Mouse (Mus musculus) thymus, postnatal 14 days (tissue): ENCODE data around the gene Fam69a.

Source experiments
- DNase-seq: peaks from one replicate; pipeline ENCODE4 v3.0.0; 2021

Gene Fam69a

DNA sequence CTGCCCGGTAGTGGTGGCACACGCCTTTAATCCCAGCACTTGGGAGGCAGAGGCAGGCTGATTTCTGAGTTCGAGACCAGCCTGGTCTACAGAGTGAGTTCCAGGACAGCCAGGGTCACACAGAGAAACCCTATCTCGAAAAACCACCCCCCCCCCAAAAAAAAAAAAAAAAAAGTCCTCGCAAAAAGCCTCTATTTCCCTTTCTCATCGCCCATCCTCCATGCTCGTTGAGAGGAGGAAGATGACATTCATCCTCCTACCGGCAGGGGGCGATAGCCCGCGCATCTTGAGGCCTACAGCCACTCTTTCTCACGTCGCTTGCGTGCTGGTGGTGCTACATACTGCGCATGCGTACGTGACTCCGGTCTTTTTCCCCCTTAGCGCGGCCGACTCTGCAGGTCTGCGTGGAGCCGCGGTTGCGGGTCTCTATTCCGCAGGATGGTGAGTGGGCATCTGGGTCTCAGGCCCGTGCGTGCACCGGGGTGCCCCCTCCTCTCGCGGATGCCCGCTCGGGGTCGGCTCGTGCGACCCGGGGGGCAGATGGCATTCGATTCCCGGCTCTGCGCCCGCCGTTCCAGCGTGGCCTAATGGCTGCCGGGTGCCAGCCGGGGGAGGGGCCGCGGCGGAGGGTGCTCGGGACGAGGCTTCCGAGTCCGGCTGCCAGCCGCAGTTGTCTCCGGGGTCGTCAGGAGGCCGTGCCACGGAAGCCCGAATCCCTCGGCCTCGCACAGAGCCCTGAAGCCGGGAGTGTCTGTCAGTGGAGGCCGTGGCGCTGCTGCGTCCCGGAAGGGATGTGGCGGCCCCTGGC, 86.5 kb downstream of the Fam69a start, which contains the start of gene Rpl5:
Rpl5 (plus strand) TSS at position 297 of the 808 bp plus-strand sequence.
- peak; percentile 97 for DNase-seq

GRCm38 (mm10) chr5:107896265-107896664, 90.6 kb downstream of the Fam69a start:
- no peak for DNase-seq

DNA sequence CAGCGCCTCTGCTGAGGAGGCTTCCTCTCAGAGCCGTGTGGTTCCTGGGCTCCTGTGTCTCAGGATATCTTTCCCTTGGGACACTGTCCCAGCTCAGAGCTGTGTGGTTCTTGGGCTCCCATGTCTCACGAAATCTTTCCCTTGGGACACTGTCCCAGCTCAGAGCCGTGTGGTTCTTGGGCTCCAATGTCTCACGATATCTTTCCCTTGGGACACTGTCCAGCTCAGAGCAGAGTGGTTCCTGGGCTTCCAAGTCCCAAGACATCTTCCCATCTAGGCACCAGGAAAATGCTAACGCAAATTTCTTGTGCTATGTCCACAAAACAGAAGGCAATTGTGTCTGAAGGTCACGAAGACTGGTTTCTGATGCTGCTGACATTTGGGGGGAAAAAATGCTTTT, 92.2 kb downstream of the Fam69a start:
- DNase-seq = no peak

DNA sequence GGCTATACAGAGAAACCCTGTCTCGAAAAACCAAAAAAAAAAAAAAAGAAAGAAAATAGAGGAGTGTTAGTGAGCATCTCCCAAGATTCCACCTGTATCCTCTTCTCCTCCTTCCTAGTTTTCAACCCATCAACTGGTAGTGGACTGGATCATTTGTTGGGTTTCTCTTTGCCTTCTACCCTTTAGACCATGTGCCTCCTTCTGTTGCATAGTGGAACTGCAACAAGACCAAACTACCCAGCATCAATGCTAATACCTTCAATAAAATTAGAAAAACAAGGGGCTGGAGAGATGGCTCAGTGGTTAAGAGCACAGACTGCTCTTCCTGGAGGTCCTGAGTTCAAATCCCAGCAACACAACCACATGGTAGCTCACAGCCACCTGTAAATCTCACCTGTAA, 95.4 kb downstream of the Fam69a start:
- peak; percentile 30 for DNase-seq

- no peak for DNase-seq
These were observed 96.6 kb downstream of the Fam69a start for GRCm38 (mm10) chr5:107889994-107890888.

DNA sequence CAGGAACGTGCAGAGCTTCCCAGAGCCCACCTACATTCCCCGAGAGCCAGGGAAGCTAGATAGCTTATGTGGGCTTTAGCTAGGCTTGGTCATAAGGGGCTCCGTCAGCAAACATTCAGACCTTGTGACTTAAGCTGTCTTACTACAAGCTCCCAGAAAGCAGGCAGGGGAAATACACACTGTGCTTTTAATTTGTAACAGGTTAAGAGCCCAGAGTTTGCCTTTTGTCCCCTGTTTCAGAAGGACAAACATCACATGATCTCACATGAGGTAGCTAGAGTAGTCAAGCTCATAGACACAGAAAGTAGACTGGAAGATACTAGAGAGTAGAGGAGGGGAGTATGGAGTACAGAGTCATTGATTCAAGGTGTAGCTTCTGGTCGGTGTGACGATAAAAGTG, 106.2 kb downstream of the Fam69a start:
- DNase-seq = no peak

DNA sequence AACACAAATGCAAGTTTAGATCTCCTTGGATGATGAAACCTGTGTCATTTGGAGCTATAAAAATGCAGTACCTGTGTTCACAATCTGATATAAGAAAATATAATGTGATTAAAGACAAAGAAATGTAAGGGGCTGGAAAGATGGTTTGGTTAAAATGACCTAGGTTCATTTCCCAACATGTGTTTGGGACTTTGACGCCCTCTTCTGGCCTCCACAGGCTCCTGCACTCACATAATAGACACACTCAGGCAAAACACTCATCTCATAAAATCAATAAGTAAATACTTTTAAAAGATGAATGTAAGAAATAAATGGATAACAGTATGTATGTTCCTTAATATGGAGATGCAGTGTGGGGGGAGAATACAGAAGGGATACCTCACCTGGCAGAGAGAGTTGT, 109.8 kb downstream of the Fam69a start:
- no peak for DNase-seq

- DNase-seq = no peak
These were observed 111.6 kb downstream of the Fam69a start for GRCm38 (mm10) chr5:107875261-107875611.

GRCm38 (mm10) chr5:107874561-107875260, 112.2 kb downstream of the Fam69a start, which contains the start of gene Evi5:
Gene Evi5, minus strand, starts transcription at chr5:107875107.
- no peak for DNase-seq

DNA sequence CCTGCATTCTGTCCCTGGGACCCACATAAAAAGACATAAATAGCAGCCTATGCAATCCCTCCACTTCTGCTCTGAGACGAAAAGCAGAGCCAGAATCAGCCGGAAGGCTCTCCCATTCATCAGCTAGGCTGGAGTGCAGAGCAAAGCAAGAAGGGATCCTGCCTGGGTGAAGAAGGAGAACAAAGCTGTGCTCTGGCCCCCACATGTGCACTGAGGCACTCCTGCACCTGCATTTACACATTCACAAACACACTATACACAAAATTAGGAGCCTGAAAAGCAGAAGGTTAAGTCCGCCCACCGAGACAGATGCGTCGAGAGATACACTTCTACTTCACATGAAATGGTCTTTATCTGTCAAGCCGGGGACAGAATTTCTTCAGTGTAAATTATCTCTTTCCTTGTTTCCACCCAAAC, 113.0 kb downstream of the Fam69a start:
- no peak for DNase-seq

GRCm38 (mm10) chr5:107873330-107873729, 113.6 kb downstream of the Fam69a start:
- DNase-seq = no peak

DNA sequence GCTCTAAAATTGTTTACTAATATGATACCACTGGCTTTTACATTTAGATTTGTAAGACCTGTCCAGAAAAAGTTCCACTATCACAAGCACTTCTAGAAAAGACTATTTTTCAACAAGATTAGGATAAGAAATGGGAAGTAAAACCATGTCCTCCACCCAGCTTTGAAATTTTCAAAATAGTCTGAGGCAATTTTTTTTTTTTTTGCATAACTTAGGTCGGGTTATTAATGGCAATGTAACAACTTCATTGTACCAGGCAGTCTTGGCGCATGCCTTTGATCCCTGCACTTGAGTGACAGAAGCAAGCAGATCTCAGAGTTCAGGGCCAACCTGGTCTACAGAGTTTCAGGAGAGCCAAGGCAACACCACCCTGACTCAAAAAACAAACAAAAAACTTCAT, 117.2 kb downstream of the Fam69a start:
- DNase-seq = no peak

DNA sequence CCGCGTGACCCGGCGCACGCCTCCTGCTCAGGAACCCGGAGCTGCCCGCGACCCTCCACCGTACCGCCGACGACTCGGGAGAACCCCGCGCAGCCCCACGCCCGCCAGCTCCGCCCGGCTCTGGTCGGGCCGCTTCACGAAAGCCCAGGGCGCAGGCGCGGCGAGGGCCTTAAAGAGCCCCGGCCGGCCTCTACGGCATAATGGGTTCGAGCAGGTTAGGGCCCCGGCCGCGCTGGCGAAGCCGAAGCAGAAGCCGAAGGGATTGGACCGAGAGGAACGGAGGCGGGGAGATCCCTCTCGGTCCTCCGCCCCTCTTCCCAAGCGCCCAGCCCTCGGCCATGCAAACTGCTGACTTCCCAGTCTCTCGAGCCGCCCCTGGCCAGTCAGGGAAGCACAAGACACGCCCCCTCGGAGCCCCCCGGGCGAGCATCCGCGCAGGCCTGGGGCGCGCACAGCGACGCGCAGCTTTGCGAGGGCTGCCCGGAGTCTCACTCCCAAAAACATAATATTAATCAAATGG, 117.9 kb downstream of the Fam69a start:
- DNase-seq = peak; percentile 69

DNA sequence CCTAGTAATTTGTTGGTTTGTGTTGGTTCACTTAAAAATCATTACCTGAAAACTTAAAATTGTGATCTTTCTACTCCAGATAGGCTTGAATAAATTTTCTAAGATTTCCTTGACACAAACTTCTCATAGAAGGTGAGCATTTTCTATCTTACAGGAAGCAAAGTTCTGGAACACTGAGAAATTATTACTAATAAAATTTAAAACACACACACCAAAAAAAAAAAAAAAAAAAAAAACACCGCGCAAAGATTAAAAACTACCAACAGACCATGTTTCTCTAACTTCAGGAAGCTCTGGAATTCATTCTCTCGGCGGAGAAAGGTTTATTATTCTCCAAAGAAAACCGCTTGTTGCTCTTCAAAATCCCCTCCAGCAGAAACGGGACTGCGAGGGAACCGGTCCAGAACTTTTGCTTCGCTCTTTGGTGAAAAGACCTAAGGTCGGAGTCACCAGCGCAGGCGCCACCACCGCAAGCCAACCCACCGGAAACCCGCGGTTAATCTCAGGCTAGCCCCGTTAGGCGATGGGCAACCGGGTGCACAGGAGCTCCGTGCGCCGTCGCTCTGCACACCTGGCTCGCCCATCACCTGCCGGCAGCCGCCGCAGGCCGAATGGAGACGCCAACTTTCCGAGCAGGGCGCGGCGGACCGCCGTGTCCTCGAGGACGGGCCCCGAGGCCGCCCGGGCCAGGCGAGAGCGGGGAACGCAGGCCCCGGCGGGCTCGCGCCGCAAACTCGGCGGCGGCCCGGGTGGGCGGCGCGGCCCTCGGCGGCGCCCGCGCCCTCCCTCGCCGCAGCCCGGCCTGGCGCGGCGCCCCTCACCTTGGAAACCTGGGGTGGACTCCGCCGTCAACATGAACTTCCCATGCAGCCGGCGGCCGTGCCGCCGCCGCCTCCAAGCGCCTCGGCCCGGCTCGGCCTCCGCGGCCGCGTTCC, 118.6 kb downstream of the Fam69a start:
- peak; percentile 63 for DNase-seq

- no peak for DNase-seq
These were observed 120.5 kb downstream of the Fam69a start for GRCm38 (mm10) chr5:107866127-107867126.

DNA sequence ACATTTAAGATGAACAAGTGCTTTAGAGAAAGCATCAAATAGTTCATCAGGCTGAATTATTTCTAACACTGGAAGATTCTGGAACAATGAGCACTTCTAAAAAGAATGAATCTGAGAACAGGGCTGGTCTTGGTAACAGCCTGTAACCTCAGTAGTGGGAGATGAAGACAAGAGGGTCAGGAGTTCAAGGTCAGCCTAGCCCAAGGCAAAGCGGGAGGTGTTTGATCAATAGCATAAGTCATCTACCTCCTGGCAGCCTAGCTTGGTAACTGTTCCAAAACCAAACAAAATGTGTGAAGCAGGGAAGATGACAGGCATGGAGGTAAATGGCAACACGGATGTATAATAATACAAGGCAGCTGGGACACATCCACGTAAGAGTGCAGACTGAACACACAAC, 122.9 kb downstream of the Fam69a start:
- no peak for DNase-seq

GRCm38 (mm10) chr5:107858963-107859362, 127.9 kb downstream of the Fam69a start:
- peak; percentile 34 for DNase-seq
